Mouse (Mus musculus) lung, postnatal 0 days (tissue): ENCODE data around the gene Nuak1.

ENCODE experiments used
- CTCF ChIP-seq: IDR thresholded peaks from 2 replicates; pipeline ENCODE4 v1.5.1; 2016; ENCODE audit warnings: antibody characterized with exemption, mild to moderate bottlenecking
- EP300 ChIP-seq: IDR thresholded peaks from 2 replicates; pipeline ENCODE4 v1.6.1; 2016; ENCODE audit warnings: antibody characterized with exemption, mild to moderate bottlenecking, control low read depth

- TF ChIP-seq EP300 (no peak), CTCF (no peak)
Observed at GRCm38 (mm10) chr10:84441434-84441785, 1.0 kb upstream of the Nuak1 start.
